Mouse (Mus musculus) lung, postnatal 0 days (tissue): ENCODE measurements at regions not wholly inside any gene's neighbourhood (a gene's known extent, or its start where the extent isn't known, plus 50 kb on each side); places are given as distances from the start of the nearest gene placed in this dataset.

Experiments
- ATAC-seq: fragments of 200-750 bp; cut with Nextera tagmentation; 2 replicates; pipeline ENCODE4 v1.8.0; 2017; ENCODE audit warnings: moderate library complexity
- DNase-seq: peaks from one replicate; pipeline ENCODE4 v3.0.0-alpha.2; 2016; ENCODE audit warnings: low spot score
- H3K27ac ChIP-seq: fragments of 300-500 bp; sonication (generic); 2 replicates; pipeline ENCODE4 v1.5.1; 2014; ENCODE audit warnings: antibody characterized with exemption, mild to moderate bottlenecking, low read length, mixed read lengths
- H3K27me3 ChIP-seq: fragments of 300-500 bp; sonication (generic); replicated peaks from 2 replicates; pipeline ENCODE4 v1.6.1; 2014; ENCODE audit warnings: low read length, mixed read lengths; ENCODE audit not compliant: insufficient read depth
- H3K36me3 ChIP-seq: fragments of 300-500 bp; sonication (generic); 2 replicates; pipeline ENCODE4 v1.6.1; 2014; ENCODE audit warnings: low read length, mixed read lengths; ENCODE audit not compliant: insufficient read depth
- H3K4me1 ChIP-seq: fragments of 300-500 bp; sonication (generic); 2 replicates; pipeline ENCODE4 v1.6.1; 2014; ENCODE audit warnings: antibody characterized with exemption, low read depth, low read length, mixed read lengths; ENCODE audit not compliant: insufficient read depth
- H3K4me2 ChIP-seq: fragments of 300-500 bp; sonication (generic); replicated peaks from 2 replicates; pipeline ENCODE4 v1.6.1; 2014; ENCODE audit warnings: low read depth, mild to moderate bottlenecking, low read length, moderate library complexity, mixed read lengths
- H3K4me3 ChIP-seq: fragments of 300-500 bp; sonication (generic); 2 replicates; pipeline ENCODE4 v1.5.1; 2014; ENCODE audit warnings: low read depth, low read length
- H3K9ac ChIP-seq: fragments of 300-500 bp; sonication (generic); replicated peaks from 2 replicates; pipeline ENCODE4 v1.6.1; 2014; ENCODE audit warnings: low read depth, mild to moderate bottlenecking
- H3K9me3 ChIP-seq: fragments of 300-500 bp; sonication (generic); 2 replicates; pipeline ENCODE4 v1.6.1; 2016; ENCODE audit warnings: low read length, mixed read lengths
- CTCF ChIP-seq: IDR thresholded peaks from 2 replicates; pipeline ENCODE4 v1.5.1; 2016; ENCODE audit warnings: antibody characterized with exemption, mild to moderate bottlenecking
- EP300 ChIP-seq: IDR thresholded peaks from 2 replicates; pipeline ENCODE4 v1.6.1; 2016; ENCODE audit warnings: antibody characterized with exemption, mild to moderate bottlenecking, control low read depth
- WGBS: fragments of 180-500 bp; shearing (Covaris S2); extraction: QIAGEN DNeasy Blood & Tissue Kit; methylation state at CpG from one replicate; pipeline ENCODE4 v1.1.7; 2014; 5-methylcytosine and 5-hydroxymethylcytosine counted together

- no peaks in the 10 kb centered on the region for H3K36me3 ChIP-seq
- TF ChIP-seq CTCF, result no peak
- TF ChIP-seq EP300, result no peak
- H3K4me2 ChIP-seq, result no peak overlapping the region
- H3K9me3 ChIP-seq, result no peaks in the 10 kb centered on the region
- H3K4me3 ChIP-seq, result no peak overlapping the region
- no peak for DNase-seq
- ATAC-seq, result no peak
- no peaks in the 10 kb centered on the region for H3K27me3 ChIP-seq
- H3K27ac ChIP-seq, result no peak overlapping the region
- H3K4me1 ChIP-seq, result no peaks in the 10 kb centered on the region
- H3K9ac ChIP-seq, result no peak overlapping the region
- 77% methylated on average over 5 of the region's 5 CpGs for WGBS
Measured at GRCm38 (mm10) chr1:98161882-98162638, 66.6 kb upstream of the Pam start.

GRCm38 (mm10) chr1:98158969-98159368, 63.5 kb upstream of the Pam start:
- no peaks in the 10 kb centered on the region for H3K9me3 ChIP-seq
- ATAC-seq (no peak), DNase-seq (no peak)
- no peaks in the 10 kb centered on the region for H3K27me3 ChIP-seq
- H3K4me1 ChIP-seq, result no peaks in the 10 kb centered on the region
- no peak for TF ChIP-seq CTCF
- no peak for TF ChIP-seq EP300
- H3K27ac ChIP-seq, result no peak overlapping the region
- H3K4me3 ChIP-seq, result no peak overlapping the region
- WGBS, result 82% methylated on average over 2 of the region's 2 CpGs
- H3K36me3 ChIP-seq, result no peaks in the 10 kb centered on the region
- H3K9ac ChIP-seq, result no peak overlapping the region
- no peak overlapping the region for H3K4me2 ChIP-seq

GRCm38 (mm10) chr1:98147361-98147760, 51.9 kb upstream of the Pam start:
- Histone ChIP-seq H3K4me3 (no peak overlapping the region), H3K4me2 (no peak overlapping the region), H3K27me3 (no peaks in the 10 kb centered on the region), H3K27ac (no peak overlapping the region), H3K9ac (no peak overlapping the region), H3K9me3 (no peaks in the 10 kb centered on the region), H3K4me1 (no peaks in the 10 kb centered on the region), H3K36me3 (no peaks in the 10 kb centered on the region)
- DNase-seq, result no peak
- WGBS, result 64% methylated on average over 3 of the region's 3 CpGs
- no peak for ATAC-seq
- no peak for TF ChIP-seq CTCF
- TF ChIP-seq EP300, result no peak
